Mouse (Mus musculus): Measurements from ENCODE around the gene 4632433K11Rik. TPM values are rescaled to one million over a fixed set of nuclear protein-coding genes. Genes with fewer than 3 reads are reported as not detected.
"Not testable (repeated sequence)": the region's sequence is repeated elsewhere in the genome, so short reads cannot be mapped to it uniquely, and the experiment has no call there.

The 4632433K11Rik gene
- polyA plus RNA-seq, 1 experiment, result not detected

DNA sequence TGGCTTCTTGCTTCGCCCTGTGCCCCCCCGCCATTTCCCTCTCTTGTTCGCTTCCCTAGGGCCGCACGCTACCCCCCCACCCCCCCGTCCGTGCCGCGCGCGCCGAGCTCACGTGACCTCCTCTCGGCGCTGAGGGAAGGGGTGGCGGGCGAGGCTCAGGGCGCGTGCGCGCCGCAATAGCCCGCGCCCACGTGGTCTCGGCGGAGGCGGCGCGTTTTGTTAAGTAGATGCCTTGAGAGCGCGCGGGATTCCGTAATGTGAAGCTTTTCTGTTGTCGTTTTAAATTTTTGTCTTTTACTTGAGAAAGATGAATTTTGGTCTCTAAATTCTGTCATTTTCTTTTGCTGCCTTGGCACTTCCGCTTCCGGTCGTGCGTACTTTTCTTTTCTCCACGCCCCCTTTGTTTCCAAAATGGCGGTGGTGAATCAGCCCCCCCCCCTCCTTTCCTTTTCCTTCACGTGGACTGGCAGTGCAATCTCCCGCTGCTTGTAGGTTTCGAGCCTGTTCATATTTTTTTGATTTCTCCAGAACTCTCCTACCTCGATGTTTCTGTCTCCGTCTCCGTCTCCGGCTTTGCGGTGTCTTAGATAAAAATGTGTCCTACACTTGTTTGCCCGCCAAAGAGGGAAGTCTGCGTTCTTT is 28.6 kb downstream of the 4632433K11Rik start:
- peaks cover 29% of the 10 kb centered on the region for H3K36me3 ChIP-seq (replicated peaks; ENCODE audit: low read length)
- no peak for TF ChIP-seq FLI1 (IDR thresholded peaks at IDR 0.05; ENCODE audit: low read length)
- TF ChIP-seq GATA1 (IDR thresholded peaks at IDR 0.05; ENCODE audit: borderline replicate concordance, low read length), result no peak
- H3K27me3 ChIP-seq (replicated peaks), result peaks cover 6% of the 10 kb centered on the region
- peak overlapping the region; percentile 95 for H3K4me3 ChIP-seq (replicated peaks)
- peaks cover 71% of the 10 kb centered on the region for H3K4me1 ChIP-seq
- H3K9me3 ChIP-seq, result no peaks in the 10 kb centered on the region

DNA sequence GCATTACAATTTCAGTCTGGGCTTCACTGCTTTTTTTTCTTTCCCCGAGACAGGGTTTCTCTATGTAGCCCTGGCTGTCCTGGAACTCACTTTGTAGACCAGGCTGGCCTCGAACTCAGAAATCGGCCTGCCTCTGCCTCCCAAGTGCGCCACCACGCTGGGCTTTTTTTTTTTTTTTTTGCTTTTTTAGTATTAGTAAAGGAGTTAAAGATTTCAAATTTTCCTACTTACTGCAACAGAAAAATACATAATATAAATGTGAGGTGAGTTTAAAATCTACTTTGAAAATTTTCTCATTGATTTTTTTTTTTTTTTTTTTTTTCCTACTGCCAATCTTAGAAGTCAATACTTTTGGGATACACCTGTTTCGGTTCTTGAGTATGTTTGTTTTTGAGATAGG is 31.0 kb downstream of the 4632433K11Rik start:
- H3K36me3 ChIP-seq (replicated peaks; ENCODE audit: low read length), result peaks cover 53% of the 10 kb centered on the region
- no peaks in the 10 kb centered on the region for H3K9me3 ChIP-seq
- TF ChIP-seq GATA1 (IDR thresholded peaks at IDR 0.05; ENCODE audit: borderline replicate concordance, low read length), result no peak
- TF ChIP-seq FLI1 (IDR thresholded peaks at IDR 0.05; ENCODE audit: low read length), result no peak
- no peaks in the 10 kb centered on the region for H3K27me3 ChIP-seq (replicated peaks)
- no peak overlapping the region for H3K4me3 ChIP-seq (replicated peaks)
- peaks cover 65% of the 10 kb centered on the region for H3K4me1 ChIP-seq

DNA sequence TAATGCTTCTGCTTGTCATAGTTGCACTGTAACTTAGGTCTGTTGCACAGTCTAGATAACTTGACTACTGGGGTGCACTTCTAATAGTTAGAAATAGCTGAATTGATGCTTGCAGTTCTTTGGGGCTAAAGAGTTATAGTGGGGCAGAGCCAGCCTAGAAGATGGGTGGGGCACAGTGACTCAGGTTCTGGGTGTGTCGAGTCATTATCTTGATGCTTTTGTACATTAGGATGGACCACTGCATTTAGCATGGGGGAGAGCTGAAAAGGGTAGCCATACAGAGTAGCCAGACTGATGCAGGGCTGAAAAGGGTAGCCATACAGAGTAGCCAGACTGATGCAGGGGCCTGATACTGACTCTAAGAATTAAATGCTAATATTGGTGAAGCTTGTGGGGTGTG is 39.7 kb downstream of the 4632433K11Rik start:
- no peaks in the 10 kb centered on the region for H3K27me3 ChIP-seq (replicated peaks)
- peaks cover 98% of the 10 kb centered on the region for H3K36me3 ChIP-seq (replicated peaks; ENCODE audit: low read length)
- TF ChIP-seq FLI1 (IDR thresholded peaks at IDR 0.05; ENCODE audit: low read length), result no peak
- no peak for TF ChIP-seq GATA1 (IDR thresholded peaks at IDR 0.05; ENCODE audit: borderline replicate concordance, low read length)
- H3K4me3 ChIP-seq (replicated peaks), result no peak overlapping the region
- peaks cover 69% of the 10 kb centered on the region for H3K4me1 ChIP-seq
- no peaks in the 10 kb centered on the region for H3K9me3 ChIP-seq

DNA sequence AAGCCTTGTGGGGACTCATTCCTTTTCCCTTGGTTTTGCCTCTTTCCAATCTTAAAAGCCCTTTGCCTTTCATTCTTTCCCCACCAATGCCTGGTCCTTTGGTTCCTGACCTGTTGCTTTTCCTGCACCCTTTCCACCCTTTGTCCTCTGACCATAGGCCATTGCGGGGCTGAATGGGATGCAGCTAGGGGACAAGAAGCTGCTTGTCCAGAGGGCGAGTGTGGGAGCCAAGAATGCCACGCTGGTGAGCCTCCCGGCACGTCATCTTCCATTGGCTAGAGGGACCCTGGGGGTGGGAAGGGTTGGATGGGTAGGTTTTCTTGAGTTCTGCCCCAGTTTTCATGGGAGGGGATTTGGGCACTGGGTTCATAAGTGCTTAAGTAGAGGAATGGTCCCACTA is 41.1 kb downstream of the 4632433K11Rik start:
- TF ChIP-seq GATA1 (IDR thresholded peaks at IDR 0.05; ENCODE audit: borderline replicate concordance, low read length) (no peak), FLI1 (IDR thresholded peaks at IDR 0.05; ENCODE audit: low read length) (no peak)
- H3K4me1 ChIP-seq, result peaks cover 67% of the 10 kb centered on the region
- H3K36me3 ChIP-seq (replicated peaks; ENCODE audit: low read length), result peaks cover 91% of the 10 kb centered on the region
- no peaks in the 10 kb centered on the region for H3K27me3 ChIP-seq (replicated peaks)
- no peak overlapping the region for H3K4me3 ChIP-seq (replicated peaks)
- no peaks in the 10 kb centered on the region for H3K9me3 ChIP-seq

GRCm38 (mm10) chr7:5076931-5077330 is 43.0 kb downstream of the 4632433K11Rik start:
- no peak overlapping the region for H3K4me3 ChIP-seq (replicated peaks)
- peaks cover 73% of the 10 kb centered on the region for H3K36me3 ChIP-seq (replicated peaks; ENCODE audit: low read length)
- peaks cover 60% of the 10 kb centered on the region for H3K4me1 ChIP-seq

DNA sequence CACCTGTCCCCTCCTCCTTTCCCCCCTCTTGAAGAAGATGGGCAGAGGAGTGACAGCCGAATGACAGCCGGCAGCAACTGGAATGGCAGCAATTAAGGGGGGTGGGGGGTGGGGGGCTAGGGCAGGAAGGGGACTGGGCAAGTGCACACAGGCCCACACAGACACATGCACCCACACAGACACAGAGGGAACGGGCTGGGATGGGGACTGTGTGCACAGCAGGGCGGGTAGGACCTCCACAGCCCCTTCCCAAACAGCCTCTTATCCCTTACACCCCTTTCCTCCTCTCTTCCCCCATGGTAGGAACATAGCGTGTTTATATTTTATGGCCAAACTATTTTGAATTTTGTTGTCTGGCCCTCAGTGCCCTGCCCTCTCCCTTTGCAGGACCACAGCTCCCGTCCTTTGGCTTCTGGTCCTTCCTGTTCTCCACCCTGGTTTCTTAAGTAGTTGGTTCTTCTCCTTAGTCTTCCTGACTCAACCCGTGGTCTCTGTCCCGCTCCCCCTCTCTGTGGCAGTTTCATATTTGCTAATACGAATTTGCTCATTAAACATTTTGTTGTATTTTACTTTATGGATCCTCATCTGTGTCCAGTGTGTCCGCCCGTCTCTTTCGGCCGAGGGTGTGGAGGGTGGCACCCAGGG is 45.6 kb downstream of the 4632433K11Rik start:
- H3K27me3 ChIP-seq (replicated peaks); H3K9me3 ChIP-seq: not testable (repeated sequence)
- Histone ChIP-seq H3K4me1 (peaks cover 61% of the 10 kb centered on the region), H3K36me3 (replicated peaks; ENCODE audit: low read length) (peaks cover 70% of the 10 kb centered on the region), H3K4me3 (replicated peaks) (peak overlapping the region; percentile 98)

More at GRCm38 (mm10) chr7:5076931-5077330, 43.0 kb downstream of the 4632433K11Rik start:
- Histone ChIP-seq H3K27me3 (replicated peaks) (no peaks in the 10 kb centered on the region), H3K9me3 (no peaks in the 10 kb centered on the region)
- TF ChIP-seq FLI1 (IDR thresholded peaks at IDR 0.05; ENCODE audit: low read length) (no peak), GATA1 (IDR thresholded peaks at IDR 0.05; ENCODE audit: borderline replicate concordance, low read length) (no peak)

- Histone ChIP-seq H3K27me3 (replicated peaks) (no peaks in the 10 kb centered on the region), H3K9me3 (no peaks in the 10 kb centered on the region), H3K4me3 (replicated peaks) (peak within 1 kb of the TSS; percentile 98), H3K4me1 (peaks cover 64% of the 10 kb centered on the region), H3K36me3 (replicated peaks; ENCODE audit: low read length) (peaks cover 70% of the 10 kb centered on the region)
- TF ChIP-seq FLI1 (IDR thresholded peaks at IDR 0.05; ENCODE audit: low read length) (peak; percentile 98), GATA1 (IDR thresholded peaks at IDR 0.05; ENCODE audit: borderline replicate concordance, low read length) (no peak)
Observed at GRCm38 (mm10) chr7:5080010-5080751, 46.3 kb downstream of the 4632433K11Rik start, which contains the start of gene Epn1. Gene Epn1, plus strand, starts transcription at chr7:5080235.

DNA sequence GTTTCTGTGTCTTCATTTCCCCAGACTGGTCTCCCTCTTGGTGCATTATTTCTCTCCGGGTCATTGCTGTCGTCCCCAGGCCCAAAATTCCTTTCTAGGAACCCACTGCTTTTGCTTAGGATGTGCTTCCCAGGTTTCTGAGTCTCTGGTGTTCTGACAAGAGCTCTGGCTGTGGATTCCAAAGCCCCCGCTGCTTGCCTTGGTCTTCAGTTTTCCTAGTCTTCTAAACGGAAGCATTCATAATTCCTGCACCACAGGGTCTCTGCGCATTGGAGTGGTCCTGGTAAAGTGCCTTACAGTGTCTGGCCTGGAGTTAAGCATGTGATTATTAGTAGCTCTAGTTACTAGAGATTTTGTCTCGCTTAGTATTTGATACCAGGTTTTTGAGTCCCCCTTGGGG is 46.9 kb downstream of the 4632433K11Rik start:
- TF ChIP-seq GATA1 (IDR thresholded peaks at IDR 0.05; ENCODE audit: borderline replicate concordance, low read length), result no peak
- no peak for TF ChIP-seq FLI1 (IDR thresholded peaks at IDR 0.05; ENCODE audit: low read length)
- Histone ChIP-seq H3K4me1 (peaks cover 65% of the 10 kb centered on the region), H3K9me3 (no peaks in the 10 kb centered on the region), H3K27me3 (replicated peaks) (no peaks in the 10 kb centered on the region), H3K4me3 (replicated peaks) (peak overlapping the region; percentile 98), H3K36me3 (replicated peaks; ENCODE audit: low read length) (peaks cover 70% of the 10 kb centered on the region)

GRCm38 (mm10) chr7:5081241-5081640 is 47.3 kb downstream of the 4632433K11Rik start:
- Histone ChIP-seq H3K36me3 (replicated peaks; ENCODE audit: low read length) (peaks cover 71% of the 10 kb centered on the region), H3K4me3 (replicated peaks) (peak overlapping the region; percentile 98)

GRCm38 (mm10) chr7:5081939-5082338 is 48.0 kb downstream of the 4632433K11Rik start:
- Histone ChIP-seq H3K4me3 (replicated peaks) (peak overlapping the region; percentile 98), H3K4me1 (peaks cover 64% of the 10 kb centered on the region), H3K27me3 (replicated peaks) (no peaks in the 10 kb centered on the region), H3K9me3 (no peaks in the 10 kb centered on the region), H3K36me3 (replicated peaks; ENCODE audit: low read length) (peaks cover 71% of the 10 kb centered on the region)
- TF ChIP-seq FLI1 (IDR thresholded peaks at IDR 0.05; ENCODE audit: low read length), result no peak
- TF ChIP-seq GATA1 (IDR thresholded peaks at IDR 0.05; ENCODE audit: borderline replicate concordance, low read length), result no peak

More at GRCm38 (mm10) chr7:5081241-5081640, 47.3 kb downstream of the 4632433K11Rik start:
- Histone ChIP-seq H3K9me3 (no peaks in the 10 kb centered on the region), H3K4me1 (peaks cover 67% of the 10 kb centered on the region), H3K27me3 (replicated peaks) (no peaks in the 10 kb centered on the region)
- TF ChIP-seq FLI1 (IDR thresholded peaks at IDR 0.05; ENCODE audit: low read length), result no peak
- TF ChIP-seq GATA1 (IDR thresholded peaks at IDR 0.05; ENCODE audit: borderline replicate concordance, low read length), result no peak
